Mouse (Mus musculus) forebrain, embryonic 11.5 days (tissue): ENCODE measurements around the gene Aip. TPM values are rescaled to one million over a fixed set of nuclear protein-coding genes. Genes with fewer than 3 reads are reported as not detected.
"Not testable (repeated sequence)": the region's sequence is repeated elsewhere in the genome, so short reads cannot be mapped to it uniquely, and the experiment has no call there.

ENCODE experiments used
- ATAC-seq: fragments of 200-750 bp; cut with Nextera tagmentation; replicated peaks from 2 replicates; pipeline ENCODE4 v1.8.0; 2017; ENCODE audit warnings: moderate TSS enrichment; ENCODE audit not compliant: low FRiP score
- DNase-seq: peaks from one replicate; pipeline ENCODE4 v3.0.0-alpha.2; 2017; ENCODE audit warnings: low spot score
- H3K27ac ChIP-seq: fragments of 300-500 bp; sonication (generic); 2 replicates; pipeline ENCODE4 v1.5.1; 2014; ENCODE audit warnings: low read depth, low read length
- H3K27me3 ChIP-seq: fragments of 300-500 bp; sonication (generic); 2 replicates; pipeline ENCODE4 v1.6.1; 2014; ENCODE audit warnings: mild to moderate bottlenecking, low read length, mixed read lengths; ENCODE audit not compliant: control insufficient read depth, insufficient read depth
- H3K36me3 ChIP-seq: fragments of 300-500 bp; sonication (generic); 2 replicates; pipeline ENCODE4 v1.6.1; 2014; ENCODE audit warnings: mild to moderate bottlenecking, low read length, moderate library complexity, mixed read lengths; ENCODE audit not compliant: control insufficient read depth, insufficient read depth
- H3K4me1 ChIP-seq: fragments of 300-500 bp; sonication (generic); replicated peaks from 2 replicates; pipeline ENCODE4 v1.6.1; 2014; ENCODE audit warnings: low read length, mixed read lengths; ENCODE audit not compliant: control insufficient read depth, insufficient read depth
- H3K4me2 ChIP-seq: fragments of 300-500 bp; sonication (generic); 2 replicates; pipeline ENCODE4 v1.6.1; 2014; ENCODE audit warnings: low read depth, mild to moderate bottlenecking, low read length, moderate library complexity, mixed read lengths; ENCODE audit not compliant: severe bottlenecking
- H3K4me3 ChIP-seq: fragments of 300-500 bp; sonication (generic); 2 replicates; pipeline ENCODE4 v1.5.1; 2014; ENCODE audit warnings: low read depth, low read length
- H3K9ac ChIP-seq: fragments of 300-500 bp; sonication (generic); 2 replicates; pipeline ENCODE4 v1.6.1; 2014; ENCODE audit warnings: low read length
- H3K9me3 ChIP-seq: fragments of 300-500 bp; sonication (generic); 2 replicates; pipeline ENCODE4 v1.6.1; 2016; ENCODE audit warnings: low read length, mixed read lengths; ENCODE audit not compliant: control insufficient read depth
- WGBS: fragments of 180-500 bp; shearing (Covaris S2); extraction: QIAGEN DNeasy Blood & Tissue Kit; methylation state at CpG from one replicate; pipeline ENCODE4 v1.1.7; 2014; 5-methylcytosine and 5-hydroxymethylcytosine counted together
- polyA plus RNA-seq: library from polyadenylated mRNA; unstranded; fragments of >200 nt; fragmentation: Nextera tagmentation; extraction: Ambion mirVana; gene quantifications from 2 replicates; pipeline ENCODE4 v1.2.1, GENCODE M21; 2014

Gene Aip
- polyA plus RNA-seq, 1 experiment from 2014 or later: 52.3 TPM

- WGBS: 63% methylated on average over 15 of the region's 15 CpGs
Measured at GRCm38 (mm10) chr19:4068717-4069410, 56.8 kb downstream of the Aip start.

GRCm38 (mm10) chr19:4068242-4068641 is 57.4 kb downstream of the Aip start:
- not testable (repeated sequence) for H3K9me3 ChIP-seq, H3K27ac ChIP-seq, H3K4me1 ChIP-seq, H3K4me2 ChIP-seq, DNase-seq, H3K9ac ChIP-seq, H3K36me3 ChIP-seq, H3K27me3 ChIP-seq, ATAC-seq, H3K4me3 ChIP-seq
- 92% methylated on average over 2 of the region's 2 CpGs for WGBS

More at GRCm38 (mm10) chr19:4068717-4069410, 56.8 kb downstream of the Aip start:
- no peak overlapping the region for H3K9ac ChIP-seq
- H3K36me3 ChIP-seq: no peaks in the 10 kb centered on the region
- no peak overlapping the region for H3K27ac ChIP-seq
- H3K9me3 ChIP-seq: no peaks in the 10 kb centered on the region
- H3K27me3 ChIP-seq: no peaks in the 10 kb centered on the region
- H3K4me3 ChIP-seq: no peak overlapping the region
- H3K4me1 ChIP-seq: no peaks in the 10 kb centered on the region
- DNase-seq (no peak), ATAC-seq (no peak)
- no peak overlapping the region for H3K4me2 ChIP-seq

GRCm38 (mm10) chr19:4066877-4067276 is 58.8 kb downstream of the Aip start:
- no peak overlapping the region for H3K27ac ChIP-seq
- H3K27me3 ChIP-seq: no peaks in the 10 kb centered on the region
- DNase-seq: no peak
- H3K9ac ChIP-seq: no peak overlapping the region
- no peak for ATAC-seq
- no peaks in the 10 kb centered on the region for H3K9me3 ChIP-seq
- no peak overlapping the region for H3K4me2 ChIP-seq
- no peak overlapping the region for H3K4me3 ChIP-seq
- no peaks in the 10 kb centered on the region for H3K36me3 ChIP-seq
- no peaks in the 10 kb centered on the region for H3K4me1 ChIP-seq

- ATAC-seq: no peak
- Histone ChIP-seq H3K9me3 (no peaks in the 10 kb centered on the region), H3K36me3 (no peaks in the 10 kb centered on the region), H3K4me2 (no peak overlapping the region), H3K27me3 (no peaks in the 10 kb centered on the region), H3K4me3 (no peak overlapping the region), H3K4me1 (no peaks in the 10 kb centered on the region), H3K27ac (no peak overlapping the region), H3K9ac (no peak overlapping the region)
- no peak for DNase-seq
- WGBS: 86% methylated on average over 6 of the region's 6 CpGs
Measured at GRCm38 (mm10) chr19:4066280-4066679, 59.4 kb downstream of the Aip start.

- not testable (repeated sequence) for H3K27ac ChIP-seq, DNase-seq, H3K4me3 ChIP-seq, H3K36me3 ChIP-seq, H3K4me2 ChIP-seq, H3K4me1 ChIP-seq, H3K9me3 ChIP-seq, H3K9ac ChIP-seq, ATAC-seq, H3K27me3 ChIP-seq
- WGBS: 52% methylated on average over 4 of the region's 11 CpGs
Measured at GRCm38 (mm10) chr19:4064501-4064900, 61.2 kb downstream of the Aip start.

Other genes starting within 250 kb of the Aip start
- gene Tcirg1, start 218.7 kb downstream of the Aip start, polyA plus RNA-seq: 11.4 and 15.7 TPM in 2 replicates
- gene Ndufs8, start 213.1 kb downstream of the Aip start, polyA plus RNA-seq: 189 and 206 TPM in 2 replicates
- gene Aldh3b1, start 196.1 kb downstream of the Aip start, polyA plus RNA-seq: 0.35 and 0.64 TPM in 2 replicates
- gene Unc93b1, start 190.7 kb downstream of the Aip start, polyA plus RNA-seq: 4.9 and 5.7 TPM in 2 replicates
- gene Aldh3b3, start 167.2 kb downstream of the Aip start, polyA plus RNA-seq: not detected in 2 replicates
- 0.73 and 1.0 TPM in 2 replicates for gene Aldh3b2, start 153.5 kb downstream of the Aip start, polyA plus RNA-seq
- 1.7 and 2.3 TPM in 2 replicates for gene Acy3, start 139.3 kb downstream of the Aip start, polyA plus RNA-seq
- not detected in 2 replicates for gene Tbx10, start 133.1 kb downstream of the Aip start, polyA plus RNA-seq
- 21.2 and 21.9 TPM in 2 replicates for gene Nudt8, start 125.3 kb downstream of the Aip start, polyA plus RNA-seq
- gene Gm49405, start 125.2 kb downstream of the Aip start, polyA plus RNA-seq: 3.0 TPM in 2 replicates
- gene Doc2g, start 122.5 kb downstream of the Aip start, polyA plus RNA-seq: 3.8 and 4.2 TPM in 2 replicates
- 174 and 198 TPM in 2 replicates for gene Ndufv1, start 113.1 kb downstream of the Aip start, polyA plus RNA-seq
- 347 and 365 TPM in 2 replicates for gene Gstp1, start 87.9 kb downstream of the Aip start, polyA plus RNA-seq
- gene Gstp2, start 79.8 kb downstream of the Aip start, polyA plus RNA-seq: 1.4 and 1.8 TPM in 2 replicates
- not detected in 2 replicates for gene Gstp3, start 66.3 kb downstream of the Aip start, polyA plus RNA-seq
- gene Cabp2, start 44.3 kb downstream of the Aip start, polyA plus RNA-seq: not detected in 2 replicates
- gene Cdk2ap2, start 28.7 kb downstream of the Aip start, polyA plus RNA-seq: 73.6 and 83.9 TPM in 2 replicates
- gene Pitpnm1, start 25.9 kb downstream of the Aip start, polyA plus RNA-seq: 13.9 and 18.0 TPM in 2 replicates
- gene Gpr152, start 13.9 kb upstream of the Aip start, polyA plus RNA-seq: not detected in 2 replicates
- not detected in 2 replicates for gene Cabp4, start 18.2 kb upstream of the Aip start, polyA plus RNA-seq
- 119 and 128 TPM in 2 replicates for gene Coro1b, start 22.8 kb upstream of the Aip start, polyA plus RNA-seq
- 0.52 and 0.96 TPM in 2 replicates for gene Ptprcap, start 27.7 kb upstream of the Aip start, polyA plus RNA-seq
- gene Rps6kb2, start 37.5 kb upstream of the Aip start, polyA plus RNA-seq: 50.1 and 55.8 TPM in 2 replicates
- gene Carns1, start 49.6 kb upstream of the Aip start, polyA plus RNA-seq: 3.1 and 3.2 TPM in 2 replicates
- gene Tbc1d10c, start 65.4 kb upstream of the Aip start, polyA plus RNA-seq: 0.43 and 1.3 TPM in 2 replicates
- 856 and 864 TPM in 2 replicates for gene Ppp1ca, start 66.2 kb upstream of the Aip start, polyA plus RNA-seq
- 49.9 and 52.6 TPM in 2 replicates for gene Rad9a, start 75.8 kb upstream of the Aip start, polyA plus RNA-seq
- 1.0 and 1.8 TPM in 2 replicates for gene Clcf1, start 88.4 kb upstream of the Aip start, polyA plus RNA-seq
- gene AC109138.7, start 88.5 kb upstream of the Aip start, polyA plus RNA-seq: not detected in 2 replicates
- 8.0 and 8.8 TPM in 2 replicates for gene Pold4, start 106.0 kb upstream of the Aip start, polyA plus RNA-seq
- gene Ssh3, start 143.3 kb upstream of the Aip start, polyA plus RNA-seq: 3.3 and 4.2 TPM in 2 replicates
- 9.5 and 12.1 TPM in 2 replicates for gene Ankrd13d, start 157.3 kb upstream of the Aip start, polyA plus RNA-seq
- 18.1 and 19.7 TPM in 2 replicates for gene Grk2, start 180.4 kb upstream of the Aip start, polyA plus RNA-seq